Mouse (Mus musculus): Measurements from ENCODE around the gene Tnc.

The Tnc gene

DNA sequence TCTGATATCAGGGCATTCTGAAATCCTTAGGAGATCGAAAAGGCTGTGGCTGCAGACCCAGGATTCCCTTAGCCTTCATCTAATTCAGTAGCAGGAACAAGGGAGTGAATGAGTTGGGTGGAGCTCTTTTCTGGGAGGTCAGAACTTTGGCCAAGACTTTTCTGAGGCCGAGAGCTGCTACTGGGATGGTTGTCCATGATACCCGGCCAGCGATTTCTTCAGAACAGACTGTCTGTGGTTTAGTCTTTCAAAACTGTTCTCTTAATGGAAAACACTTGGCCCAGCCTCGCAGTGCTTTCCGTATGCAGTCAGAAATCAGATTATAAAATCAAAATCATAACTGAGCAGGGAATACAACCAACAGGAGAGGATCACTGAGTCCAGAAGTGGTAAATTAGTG is 21.2 kb downstream of the Tnc start:
- DNase-seq (ENCODE audit: low read depth, low spot score), result no peak

DNA sequence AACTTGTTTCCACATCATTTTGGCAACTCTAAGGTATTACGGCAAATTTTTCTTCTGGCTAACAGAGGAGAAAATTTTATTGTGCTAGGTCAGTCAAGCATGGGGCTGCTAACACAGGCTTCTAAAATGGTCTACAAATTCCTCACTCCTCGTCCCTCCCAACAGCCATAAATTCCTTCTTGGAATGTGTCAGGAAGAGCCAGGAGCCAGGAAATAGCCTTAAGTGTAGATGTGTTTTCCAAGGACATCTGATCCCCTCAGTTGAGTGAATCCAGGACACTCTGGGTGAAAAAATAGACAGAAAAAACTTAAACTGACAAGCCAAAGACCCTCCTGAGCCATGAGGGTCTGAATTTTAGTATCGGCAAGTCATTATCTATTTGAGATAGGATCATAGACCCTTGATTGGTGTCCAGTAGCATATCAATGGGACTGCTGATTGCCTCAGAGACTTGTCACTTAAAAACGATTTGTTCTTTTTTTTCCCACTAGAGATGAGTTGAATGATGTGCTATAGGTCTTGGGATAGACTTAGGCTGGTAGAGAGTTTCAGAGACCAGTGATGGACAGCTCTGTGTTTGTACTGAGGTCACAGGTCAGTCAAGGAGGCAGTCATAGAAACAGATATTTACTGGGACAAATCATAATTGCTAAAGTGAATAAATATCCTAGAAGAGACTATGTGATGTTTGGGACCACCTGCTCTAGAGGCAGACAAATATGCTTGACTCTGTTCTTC is 22.6 kb downstream of the Tnc start:
- DNase-seq (ENCODE audit: low read depth, low spot score), result no peak

DNA sequence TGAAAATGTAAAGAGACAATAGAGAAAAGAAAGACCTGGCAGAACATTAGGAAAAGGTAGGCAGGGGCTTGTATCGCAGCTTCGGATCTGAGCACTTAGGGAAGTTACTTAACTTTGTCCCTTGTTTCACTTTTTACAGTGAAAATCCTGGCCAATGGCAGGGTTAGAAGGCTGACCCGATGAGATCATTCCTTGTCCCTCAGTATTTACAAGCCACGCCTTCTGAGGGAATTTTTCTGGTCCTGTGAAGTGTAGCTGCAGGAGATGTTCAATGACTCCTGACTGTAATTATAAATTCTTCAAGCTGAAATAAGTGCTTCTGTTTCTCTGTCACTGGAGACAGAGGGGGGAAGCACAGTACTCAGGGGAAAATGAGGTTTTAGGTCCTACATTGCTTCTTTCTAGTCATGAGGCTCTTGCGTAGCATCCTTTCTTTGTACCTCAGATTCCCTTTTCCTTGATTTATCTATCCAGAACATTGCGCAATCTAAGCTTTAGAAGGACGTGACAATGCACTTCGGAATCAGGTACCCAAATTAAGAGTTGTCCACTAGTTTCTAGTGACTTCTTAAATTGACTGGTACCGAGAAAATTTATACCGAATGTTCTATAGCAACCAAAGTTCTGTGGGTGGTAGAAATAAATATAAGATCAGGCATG is 25.8 kb downstream of the Tnc start:
- no peak for DNase-seq (ENCODE audit: low read depth, low spot score)

DNA sequence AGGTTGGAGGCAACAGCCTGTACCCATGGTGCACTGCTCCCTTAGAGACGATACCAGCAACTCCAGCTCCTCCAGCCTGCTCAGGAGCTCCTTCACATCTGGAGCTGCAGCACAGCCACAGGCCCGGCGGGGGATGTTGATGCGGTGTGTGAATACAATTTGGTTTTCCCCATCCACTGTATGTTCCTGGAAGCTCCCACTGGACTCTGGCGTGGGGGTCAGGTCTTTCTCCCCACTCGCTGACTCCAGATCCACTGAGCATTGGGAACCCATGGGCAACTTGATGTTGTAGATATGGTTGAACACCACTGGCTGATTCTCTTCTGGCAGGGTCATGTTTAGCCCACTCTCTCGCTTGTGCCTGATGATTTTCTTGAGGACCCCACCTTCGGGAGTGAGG is 26.7 kb downstream of the Tnc start:
- no peak for DNase-seq (ENCODE audit: low read depth, low spot score)

DNA sequence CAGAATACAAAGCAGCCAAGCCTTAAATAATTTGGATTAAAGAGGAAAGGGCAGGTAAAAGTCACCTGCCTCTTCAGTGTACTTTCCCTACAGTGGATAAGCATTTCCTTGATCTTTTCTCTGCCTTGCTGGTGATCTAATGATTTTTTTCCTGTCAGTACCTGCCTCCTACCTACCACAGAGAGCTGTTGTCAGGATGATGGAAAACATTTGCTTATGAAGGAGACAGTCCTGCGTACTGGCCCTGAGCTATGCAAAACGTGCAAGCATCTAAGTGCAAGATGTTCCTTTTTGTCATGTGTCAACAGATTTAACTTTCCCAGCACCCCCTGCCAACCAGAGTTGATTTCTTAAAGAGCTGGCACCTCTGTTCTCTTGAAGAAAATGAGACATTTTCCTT is 35.5 kb downstream of the Tnc start:
- no peak for DNase-seq (ENCODE audit: low read depth, low spot score)

DNA sequence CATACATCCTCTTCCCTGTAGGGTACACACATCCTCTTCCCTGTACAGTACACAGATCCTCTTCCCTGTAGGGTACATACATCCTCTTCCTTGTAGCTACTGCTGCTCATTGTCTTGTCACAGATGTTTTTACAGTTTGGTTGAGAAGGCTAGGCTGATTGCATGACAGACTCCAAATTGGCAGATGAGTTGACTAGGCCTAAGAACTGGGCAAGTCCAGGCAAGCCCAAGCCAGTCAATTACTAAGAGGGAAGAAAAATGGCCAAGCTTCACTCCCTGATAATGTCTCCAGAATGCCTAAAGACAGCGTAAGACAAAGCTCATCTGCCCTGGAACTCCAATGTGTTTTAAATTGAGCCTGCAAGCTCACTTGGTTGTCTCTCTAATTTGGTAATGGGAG is 36.9 kb downstream of the Tnc start:
- no peak for DNase-seq (ENCODE audit: low read depth, low spot score)

DNA sequence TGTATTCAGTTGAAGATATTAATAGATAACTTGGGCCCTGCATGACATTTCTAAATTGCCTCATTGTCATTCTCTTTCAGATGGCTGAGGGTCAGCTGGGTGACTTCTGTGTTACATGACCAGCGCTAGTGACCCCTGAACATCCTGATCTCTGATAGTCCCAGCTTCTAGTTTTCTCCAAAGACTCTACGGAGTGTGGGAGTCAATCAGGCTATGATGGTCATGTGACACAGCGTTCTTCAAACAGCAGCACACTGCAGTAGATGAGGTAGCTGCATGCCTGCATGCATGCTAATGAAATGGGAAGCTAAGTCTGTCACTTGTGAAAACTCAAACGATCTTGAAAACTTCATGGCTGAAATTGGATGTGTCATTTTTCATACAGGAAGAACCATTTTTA is 41.6 kb downstream of the Tnc start:
- DNase-seq (ENCODE audit: low read depth, low spot score), result no peak

DNA sequence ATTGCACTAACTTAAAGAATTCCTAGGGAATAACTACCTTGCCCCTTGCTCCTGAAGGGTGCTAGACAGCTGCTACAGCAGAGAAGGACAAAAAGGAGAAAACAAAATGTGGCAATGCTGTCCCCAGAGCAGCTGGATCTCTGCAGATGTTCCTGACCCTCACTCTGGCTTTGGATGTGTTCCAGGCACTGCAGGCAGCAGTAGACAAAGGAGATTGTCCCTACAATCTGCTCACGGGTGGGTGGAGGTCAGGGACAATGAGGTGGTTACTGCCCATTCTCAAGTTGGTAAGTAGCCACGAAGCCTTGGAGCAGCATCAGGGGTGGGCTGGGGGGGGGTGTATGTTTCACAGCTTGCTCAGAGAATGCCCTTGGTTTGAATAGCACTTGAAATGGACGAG is 43.1 kb downstream of the Tnc start:
- no peak for DNase-seq (ENCODE audit: low read depth, low spot score)

DNA sequence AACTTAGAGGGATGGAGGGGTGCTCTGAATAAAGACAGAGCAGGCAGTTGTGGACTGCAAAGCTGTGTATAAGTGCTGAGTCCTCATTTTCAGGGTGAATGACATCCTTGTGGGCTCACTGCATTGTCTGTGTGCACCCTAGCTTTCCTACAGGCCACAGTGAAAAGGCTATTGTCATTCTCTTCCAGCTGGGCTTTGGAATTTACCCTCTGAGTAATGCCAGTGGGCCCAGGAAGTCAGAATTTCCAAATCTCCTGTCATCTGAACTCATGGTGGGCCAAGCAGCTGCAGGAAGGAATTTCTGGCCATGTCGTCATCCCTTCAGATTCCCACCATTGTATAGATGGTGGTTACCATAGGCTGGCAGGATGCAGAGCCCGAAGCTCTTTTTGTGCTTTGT is 44.6 kb downstream of the Tnc start:
- DNase-seq (ENCODE audit: low read depth, low spot score), result no peak

DNA sequence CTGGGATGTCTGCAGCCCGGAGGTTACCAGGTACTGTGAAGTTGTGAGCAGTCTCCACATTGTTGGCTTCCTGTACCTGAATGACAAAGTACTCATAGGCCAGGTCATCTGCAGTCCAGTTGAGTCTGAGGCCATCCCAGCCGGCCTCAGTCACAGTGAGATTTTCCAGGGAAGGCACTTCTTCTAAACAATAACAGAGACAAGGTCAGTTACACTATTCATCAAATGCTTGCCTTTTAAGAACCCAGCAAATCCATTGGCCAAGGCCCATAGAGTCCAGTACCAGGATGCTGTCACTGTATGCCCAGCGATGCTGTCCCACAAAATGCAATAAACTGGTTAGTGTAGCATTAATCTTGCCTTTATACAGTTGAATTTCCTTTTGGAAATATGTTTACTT is 46.0 kb downstream of the Tnc start:
- no peak for DNase-seq (ENCODE audit: low read depth, low spot score)

DNA sequence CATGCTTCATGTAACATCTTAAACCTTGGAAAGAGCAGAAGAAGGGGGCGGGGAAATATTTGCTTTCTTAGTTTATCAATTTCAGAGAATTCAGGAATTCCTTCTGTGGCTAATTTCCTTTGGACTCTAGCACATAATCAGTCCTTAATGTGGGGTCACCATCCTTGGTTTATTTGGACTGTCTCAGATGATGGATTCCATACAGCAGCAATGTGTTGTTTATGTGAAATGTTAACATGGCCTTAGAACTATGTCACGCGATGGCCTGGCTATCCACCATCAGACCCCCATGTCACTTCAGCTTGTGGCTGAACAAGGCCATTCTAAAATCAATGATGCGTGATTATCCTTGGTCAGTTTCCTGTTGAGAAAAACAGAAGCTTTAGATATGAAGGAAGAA is 46.5 kb downstream of the Tnc start:
- no peak for DNase-seq (ENCODE audit: low read depth, low spot score)

DNA sequence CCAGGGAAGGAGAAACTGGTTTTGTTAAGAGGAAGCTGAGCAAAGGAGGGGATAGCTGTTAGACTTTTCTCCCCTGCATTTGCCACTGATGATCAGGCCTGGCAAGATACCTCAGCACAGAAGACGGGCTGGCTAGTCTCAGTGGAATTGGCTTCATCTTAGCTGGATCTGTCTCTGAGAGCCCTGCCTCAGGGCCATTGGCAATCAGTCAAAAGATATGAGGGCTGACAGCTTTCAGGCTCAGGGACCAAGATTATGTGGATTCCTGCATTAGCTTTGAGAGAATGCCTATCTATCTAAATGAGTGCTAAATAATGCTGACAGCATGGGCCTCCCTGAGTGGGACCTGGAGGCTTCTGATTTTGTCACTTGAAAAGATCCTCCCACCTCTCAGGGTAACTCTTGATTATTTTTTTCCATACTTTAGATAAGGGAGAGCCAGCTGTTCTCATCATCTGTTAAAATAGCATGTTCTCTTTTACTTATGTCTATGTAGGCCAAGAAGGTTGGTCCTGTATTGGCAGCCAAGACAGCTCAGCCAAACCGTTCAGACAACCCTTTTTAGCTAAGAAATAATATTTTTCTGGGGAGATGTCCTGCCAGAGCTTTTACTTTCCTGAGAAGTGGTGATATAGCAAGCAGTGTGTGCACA is 53.2 kb downstream of the Tnc start:
- no peak for DNase-seq (ENCODE audit: low read depth, low spot score)

DNA sequence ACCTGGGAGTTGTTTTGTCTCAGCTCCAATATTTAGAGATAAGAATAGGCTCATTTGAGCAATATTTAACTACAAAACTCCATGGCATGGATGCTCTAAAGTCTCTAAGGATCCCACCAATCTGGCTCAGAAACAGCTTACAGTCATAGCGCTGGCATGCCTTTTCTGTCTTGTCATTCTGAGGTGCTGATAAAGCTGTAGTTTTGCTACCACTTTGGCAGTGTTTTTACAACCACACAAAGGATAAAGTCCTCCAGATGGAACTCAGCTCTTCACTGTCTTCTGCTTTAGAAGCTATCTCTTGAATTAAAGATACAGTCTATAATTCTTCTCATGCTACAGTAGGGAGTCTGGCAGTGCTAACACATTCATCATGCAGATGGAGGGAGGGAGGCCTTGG is 56.6 kb downstream of the Tnc start:
- DNase-seq (ENCODE audit: low read depth, low spot score), result no peak

DNA sequence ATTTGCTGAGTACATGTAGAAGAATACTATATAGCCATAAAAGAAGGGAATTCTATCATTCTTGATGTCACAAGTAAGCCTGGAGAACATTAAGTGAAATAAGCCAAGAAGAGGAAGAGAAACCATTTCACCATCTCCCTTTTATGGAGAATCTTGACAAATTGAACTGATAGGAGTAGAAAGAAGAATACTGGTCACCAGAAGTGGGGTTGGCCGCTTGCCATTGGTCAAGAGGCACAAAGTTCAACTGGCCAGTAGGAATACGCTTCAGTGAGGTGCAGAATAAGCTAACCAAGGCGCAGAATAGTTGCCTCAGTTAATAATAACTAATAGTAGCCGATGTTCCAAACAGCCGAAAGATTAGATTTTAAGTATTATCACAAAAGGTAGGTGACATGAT is 58.7 kb downstream of the Tnc start:
- DNase-seq (ENCODE audit: low read depth, low spot score), result no peak

DNA sequence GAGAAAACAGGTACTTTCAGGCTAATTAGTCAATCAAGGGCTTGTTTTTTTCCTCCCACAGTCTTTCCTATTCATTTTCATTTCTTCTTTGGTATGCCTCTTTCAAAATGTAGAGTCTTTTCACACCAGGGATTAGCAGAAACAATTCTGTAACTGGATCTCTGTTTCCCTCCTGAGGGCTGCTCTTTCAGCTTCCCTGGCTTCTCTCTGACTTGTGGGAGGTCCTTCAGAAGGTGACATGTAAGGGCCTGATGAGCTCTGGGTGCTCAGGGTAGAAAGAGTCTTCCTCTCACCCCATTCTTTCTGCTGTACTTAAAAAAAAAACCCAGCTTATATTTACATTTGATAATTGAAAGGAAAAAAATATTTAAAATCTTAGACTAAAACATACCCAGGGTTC is 60.2 kb downstream of the Tnc start:
- no peak for DNase-seq (ENCODE audit: low read depth, low spot score)

DNA sequence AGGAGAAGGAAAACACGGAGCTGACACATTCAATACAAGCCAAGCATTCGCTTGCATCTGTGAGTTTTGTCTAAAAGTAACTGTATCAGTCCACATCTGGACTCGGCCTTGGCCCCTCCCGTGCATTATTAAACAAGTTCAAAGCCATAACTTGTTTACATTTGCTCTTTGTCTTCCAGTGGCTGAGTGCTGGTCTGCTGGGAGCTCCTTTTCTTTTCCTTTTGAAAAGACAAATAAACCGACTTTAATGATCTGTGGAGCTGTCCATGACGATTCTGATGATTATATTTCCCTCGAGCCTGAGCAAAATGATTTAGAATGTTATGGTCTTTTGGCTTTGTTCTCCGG is 63.7 kb downstream of the Tnc start:
- no peak for DNase-seq (ENCODE audit: low read depth, low spot score)

DNA sequence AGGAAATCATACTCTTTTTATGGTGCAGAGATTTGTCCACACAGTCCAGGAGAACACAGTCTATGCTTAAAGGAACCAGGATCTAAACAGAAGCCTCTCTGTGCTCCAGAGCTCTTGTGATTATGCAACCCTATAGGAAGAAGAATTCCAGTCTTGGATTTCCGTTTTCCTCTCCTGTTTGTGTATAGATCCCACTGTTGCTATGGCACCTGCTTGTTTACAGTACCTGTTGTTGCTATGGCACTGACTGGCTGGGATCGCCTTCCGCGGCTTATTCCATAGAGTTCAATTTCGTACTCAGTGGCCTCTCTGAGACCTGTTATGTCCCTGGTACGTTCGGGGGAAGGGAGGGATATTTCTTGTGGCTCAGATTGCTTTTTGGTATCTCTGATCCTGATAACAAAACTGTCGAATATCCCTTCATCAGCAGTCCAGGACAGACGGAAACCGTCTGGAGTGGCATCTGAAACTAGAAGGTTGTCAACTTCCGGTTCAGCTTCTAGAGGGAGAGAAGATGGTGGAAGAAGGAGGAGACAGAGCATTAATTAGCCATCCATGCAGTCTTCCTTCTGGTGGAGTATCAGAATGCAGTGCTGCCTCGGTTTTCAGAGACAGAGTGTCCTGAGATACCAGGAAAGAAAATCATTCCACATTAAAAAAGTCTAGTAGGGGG is 64.3 kb downstream of the Tnc start:
- DNase-seq (ENCODE audit: low read depth, low spot score), result no peak

DNA sequence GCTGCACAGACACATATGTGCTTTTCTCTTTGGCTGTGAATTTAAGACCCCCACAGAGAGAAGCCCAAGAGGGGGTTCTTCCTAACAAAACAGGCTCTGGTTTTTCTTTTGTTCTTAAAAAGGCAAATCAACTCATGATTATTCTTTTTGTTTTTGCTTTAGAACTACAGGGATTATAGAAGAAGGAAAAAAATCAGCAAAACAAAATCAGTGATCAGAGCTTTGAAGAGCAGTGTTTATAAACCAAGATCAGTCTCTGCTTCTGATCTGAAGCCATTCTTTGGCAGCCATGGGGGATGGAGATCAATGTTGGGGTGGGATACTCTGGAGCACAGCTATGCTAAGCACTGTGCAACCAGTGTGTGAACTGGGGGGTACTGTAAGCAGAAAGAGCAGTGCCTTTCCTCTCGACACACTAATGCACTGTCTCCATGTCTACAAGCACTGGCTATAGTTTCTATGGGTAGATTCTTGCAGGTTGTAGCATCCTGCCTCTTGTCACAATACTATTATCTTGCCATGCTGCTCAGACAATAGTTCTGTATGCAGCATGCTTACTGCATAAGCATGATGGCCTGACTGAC is 66.5 kb downstream of the Tnc start:
- no peak for DNase-seq (ENCODE audit: low read depth, low spot score)

DNA sequence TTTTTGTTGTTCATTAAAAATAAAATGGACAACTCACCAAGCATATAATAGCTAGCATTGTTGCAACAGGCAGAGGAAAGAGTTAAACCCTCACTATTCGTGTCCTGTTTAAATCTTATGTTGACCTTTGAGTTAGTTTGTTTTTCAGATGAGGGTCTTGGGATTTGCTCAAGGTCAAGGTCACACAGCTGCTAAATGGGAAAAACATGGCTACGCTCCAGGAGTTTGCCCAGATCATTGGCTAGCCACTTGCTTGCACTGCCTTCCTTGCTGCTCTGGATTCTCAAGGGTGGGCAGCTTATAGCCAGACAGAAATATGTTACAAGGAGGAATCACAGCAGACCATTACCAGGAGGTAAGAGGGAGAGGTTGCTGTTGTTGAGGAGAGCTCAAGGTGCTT is 67.2 kb downstream of the Tnc start:
- DNase-seq (ENCODE audit: low read depth, low spot score), result no peak

DNA sequence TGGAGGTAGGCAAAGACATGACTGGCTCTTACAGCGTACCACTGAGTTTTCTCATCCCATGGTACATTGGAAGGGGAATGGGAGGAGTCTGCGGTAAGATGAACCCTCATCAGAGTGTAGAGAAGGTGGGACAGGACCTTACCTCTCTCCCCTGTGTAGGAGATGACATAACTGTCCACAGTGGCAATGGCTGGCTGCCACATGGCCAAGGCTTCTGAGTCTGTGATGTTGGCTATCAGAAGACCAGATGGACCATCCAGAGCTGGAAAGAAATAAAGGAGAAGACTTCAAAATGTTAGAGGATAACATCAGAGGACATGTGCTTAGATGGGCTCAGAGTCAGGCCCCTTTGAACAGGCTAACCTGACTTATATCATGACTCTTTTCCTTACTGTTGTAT is 74.3 kb downstream of the Tnc start:
- DNase-seq (ENCODE audit: low read depth, low spot score), result no peak

DNA sequence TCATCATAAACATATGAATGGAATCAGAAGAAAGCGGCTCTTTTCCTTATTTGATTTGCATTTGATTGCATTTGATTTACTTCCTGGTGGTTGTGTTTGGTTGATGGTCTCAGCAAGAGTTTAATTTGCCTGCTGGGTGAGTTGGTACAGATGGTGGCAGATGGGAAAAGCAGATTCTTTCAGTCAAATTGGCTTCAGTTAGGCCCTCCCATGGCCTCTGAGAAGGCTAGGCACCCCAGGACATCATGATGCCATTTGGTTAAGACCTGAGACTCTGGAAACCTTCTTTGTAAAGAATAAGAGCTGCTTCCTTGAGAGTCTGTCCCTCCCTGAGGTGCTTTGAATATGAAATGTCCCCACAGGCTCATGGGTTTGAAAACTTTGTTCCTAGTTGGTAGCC is 75.1 kb downstream of the Tnc start:
- no peak for DNase-seq (ENCODE audit: low read depth, low spot score)

DNA sequence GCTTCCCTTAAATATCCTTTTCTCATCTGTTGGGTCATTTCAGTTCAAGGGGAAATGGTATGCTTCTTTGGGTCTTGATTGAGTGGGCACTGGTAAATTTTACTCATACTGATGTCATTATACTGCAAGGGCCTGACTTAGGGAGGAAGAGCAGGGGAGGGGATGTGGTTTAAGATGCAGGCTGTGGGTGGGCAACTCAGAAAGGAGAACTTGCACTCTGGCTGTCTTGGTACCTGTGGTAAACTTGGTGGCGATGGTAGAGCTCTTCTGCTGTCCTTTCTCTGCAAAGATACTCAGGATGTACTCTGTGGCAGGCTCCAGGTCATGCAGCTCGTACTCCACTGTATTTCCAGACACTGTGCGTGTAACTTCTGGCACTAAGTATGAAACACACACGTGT is 75.9 kb downstream of the Tnc start:
- DNase-seq (ENCODE audit: low read depth, low spot score), result no peak
